Mouse (Mus musculus): ENCODE data around the gene Myf6.

DNA sequence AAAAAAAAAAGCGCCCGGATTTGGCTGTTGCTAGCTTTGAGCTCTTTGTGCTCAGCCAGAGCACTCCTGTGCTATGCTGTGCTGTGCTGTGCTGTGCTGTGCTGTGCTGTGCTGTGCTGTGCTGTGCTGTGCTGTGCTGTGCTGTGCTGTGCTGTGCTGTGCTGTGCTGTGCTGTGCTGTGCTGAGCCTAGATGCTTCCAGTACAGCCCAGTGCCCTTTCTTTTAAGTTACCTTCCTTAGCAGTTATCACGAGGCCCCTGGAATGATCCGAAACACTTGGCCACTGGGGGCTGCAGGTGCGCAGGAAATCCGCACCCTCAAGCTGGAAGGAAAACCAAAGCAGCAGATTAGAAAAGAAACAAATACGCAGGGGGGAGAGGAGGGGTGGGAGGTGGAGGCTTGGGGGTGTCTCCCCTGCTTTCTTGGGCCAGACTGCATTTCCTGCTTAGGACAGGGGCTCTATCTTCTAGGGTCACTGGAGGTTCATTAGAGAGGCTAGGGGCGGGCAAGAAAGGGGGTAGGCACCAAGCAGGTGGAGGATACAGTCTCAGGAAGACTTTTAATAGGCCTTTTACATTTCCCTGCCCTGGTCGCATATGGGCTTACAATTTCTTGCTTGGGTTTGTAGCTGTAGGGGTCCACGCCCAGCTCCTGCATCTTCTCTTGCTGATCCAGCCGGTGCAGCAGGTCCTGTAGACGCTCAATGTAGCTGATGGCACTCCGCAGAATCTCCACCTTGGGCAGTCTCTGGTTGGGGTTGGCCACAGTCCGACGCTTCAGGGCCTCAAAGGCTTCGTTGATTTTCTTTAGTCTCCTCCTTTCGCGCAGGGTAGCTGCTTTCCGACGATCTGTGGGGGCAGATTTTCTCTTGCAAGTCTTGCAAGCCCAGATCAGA, 710 bp downstream of the Myf6 start:
- TF ChIP-seq REST (IDR thresholded peaks at IDR 0.05; ENCODE audit: insufficient read depth, insufficient read length) (no peak), POLR2A (IDR thresholded peaks at IDR 0.05; ENCODE audit: insufficient read length, low read depth) (no peak), POLR2AphosphoS2 (IDR thresholded peaks at IDR 0.05; ENCODE audit: insufficient read length, low read depth) (no peak)
